Mouse (Mus musculus) thymus, adult 2 months (tissue): ENCODE measurements around the gene Il23a. TPM values are rescaled to one million over a fixed set of nuclear protein-coding genes. Genes with fewer than 3 reads are reported as not detected.
A peak's percentile ranks its signal among the peaks of the same experiment; 100 is the strongest.

ENCODE experiments used
- DNase-seq: peaks from one replicate; pipeline ENCODE4 v3.0.0; 2021
- H3K27ac ChIP-seq: fragments of 200-500 bp; 2 replicates; pipeline ENCODE4 v1.5.1; 2012; ENCODE audit warnings: low read length, control low read depth; ENCODE audit not compliant: control insufficient read depth, insufficient read depth
- H3K27me3 ChIP-seq: fragments of 200-500 bp; 2 replicates; pipeline ENCODE4 v1.6.1; 2012; ENCODE audit warnings: mild to moderate bottlenecking, low read length, moderate library complexity, mixed read lengths; ENCODE audit not compliant: control insufficient read depth, insufficient read depth
- H3K36me3 ChIP-seq: fragments of 200-500 bp; 2 replicates; pipeline ENCODE4 v1.6.1; 2012; ENCODE audit warnings: mild to moderate bottlenecking, low read length, moderate library complexity; ENCODE audit not compliant: control insufficient read depth, insufficient read depth
- H3K4me1 ChIP-seq: fragments of 200-500 bp; replicated peaks from 2 replicates; pipeline ENCODE4 v1.6.1; 2012; ENCODE audit warnings: low read length; ENCODE audit not compliant: control insufficient read depth, insufficient read depth
- H3K4me3 ChIP-seq: fragments of 200-500 bp; 2 replicates; pipeline ENCODE4 v1.5.1; 2012; ENCODE audit warnings: mild to moderate bottlenecking, low read length, control low read depth, moderate library complexity; ENCODE audit not compliant: control insufficient read depth, insufficient read depth
- CTCF ChIP-seq: fragments of 200-500 bp; IDR thresholded peaks from 2 replicates; pipeline ENCODE4 v1.5.1; 2012; ENCODE audit warnings: mild to moderate bottlenecking, control low read depth, low read length, moderate library complexity, borderline replicate concordance; ENCODE audit not compliant: control insufficient read depth, poor library complexity, insufficient read depth; ENCODE audit errors: extremely low read depth
- POLR2A ChIP-seq: fragments of 200-500 bp; IDR thresholded peaks from 2 replicates; pipeline ENCODE4 v1.6.1; 2012; ENCODE audit warnings: mild to moderate bottlenecking, low read length, control low read depth, moderate library complexity; ENCODE audit not compliant: control insufficient read depth, poor library complexity, insufficient read depth; ENCODE audit errors: extremely low read depth
- WGBS: fragments of 180-500 bp; shearing (Covaris S2); methylation state at CpG from one replicate; pipeline ENCODE4 v1.1.7; 2018; 5-methylcytosine and 5-hydroxymethylcytosine counted together
- polyA plus RNA-seq: library from polyadenylated mRNA; depleted of rRNA; stranded (reverse); fragments of >200 nt; gene quantifications from 2 replicates; pipeline ENCODE4 v1.2.3, GENCODE M21; 2012; rRNA removed

Gene Il23a
- polyA plus RNA-seq = 2.0 and 2.5 TPM in 2 replicates

DNA sequence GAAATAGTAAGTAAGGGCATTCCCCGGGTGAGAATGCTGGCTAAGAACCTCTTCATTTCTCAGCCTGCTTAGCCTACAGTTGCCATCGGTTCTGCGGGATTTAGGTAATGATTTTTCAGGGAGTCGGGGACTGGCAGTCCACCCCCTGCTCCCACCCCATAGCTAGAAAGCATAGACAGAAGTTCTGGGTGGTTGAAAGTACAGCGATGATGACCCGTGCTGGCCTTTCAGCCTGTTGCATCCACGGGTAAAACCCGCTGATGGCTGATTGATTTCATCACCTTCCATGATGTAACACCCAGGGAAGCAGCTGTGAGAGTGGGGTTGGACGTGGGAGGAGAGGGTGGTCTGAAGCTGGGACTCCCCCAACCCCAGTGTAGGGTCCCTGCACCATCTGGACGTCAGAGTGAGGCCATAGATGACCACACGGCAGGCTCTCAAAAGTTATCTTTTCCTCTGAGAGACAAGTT is at the start of gene Il23a:
TSS of gene Il23a (minus strand) at position 51 of the 470 bp plus-strand sequence.
- no peak for DNase-seq
- H3K36me3 ChIP-seq = no peaks in the 10 kb centered on the region
- 88% methylated on average over 11 of the region's 11 CpGs for WGBS
- no peaks in the 10 kb centered on the region for H3K27me3 ChIP-seq
- no peak within 1 kb of the TSS for H3K4me3 ChIP-seq
- no peak for TF ChIP-seq POLR2A
- TF ChIP-seq CTCF = no peak
- no peak within 1 kb of the TSS for H3K27ac ChIP-seq
- H3K4me1 ChIP-seq = peaks cover under 1% of the 10 kb centered on the region

DNA sequence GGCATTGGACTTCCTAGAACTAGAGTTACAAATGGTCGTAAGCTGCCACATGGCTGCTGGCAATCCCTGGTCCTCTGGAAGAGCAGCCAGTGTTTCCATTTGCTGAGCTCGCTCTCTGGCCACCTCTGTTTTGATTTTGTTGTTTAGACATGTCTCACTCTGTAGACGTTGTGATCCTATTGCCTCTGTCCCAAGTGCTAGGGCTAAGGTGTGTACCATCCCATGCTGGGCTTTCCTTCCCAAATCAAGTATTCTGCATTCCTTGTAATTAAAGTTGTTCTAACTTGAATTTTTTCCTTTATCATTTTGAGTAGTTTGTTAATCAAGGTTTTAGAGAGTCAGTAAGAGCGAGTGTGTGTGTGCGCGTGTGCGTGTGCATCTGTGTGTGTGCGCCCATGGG is 49.0 kb upstream of the Il23a start:
- WGBS = 98% methylated on average over 8 of the region's 8 CpGs
- H3K27me3 ChIP-seq = no peaks in the 10 kb centered on the region
- no peak overlapping the region for H3K27ac ChIP-seq
- no peak for TF ChIP-seq CTCF
- H3K4me1 ChIP-seq = peaks cover 6% of the 10 kb centered on the region
- peaks cover 26% of the 10 kb centered on the region for H3K36me3 ChIP-seq
- no peak for DNase-seq
- no peak overlapping the region for H3K4me3 ChIP-seq

- WGBS = 1% methylated on average over 7 of the region's 7 CpGs
- no peaks in the 10 kb centered on the region for H3K27me3 ChIP-seq
Observed at GRCm38 (mm10) chr10:128344568-128345275, 46.2 kb upstream of the Il23a start.

GRCm38 (mm10) chr10:128343436-128343835 is 44.9 kb upstream of the Il23a start:
- 95% methylated on average over 1 of the region's 1 CpGs for WGBS
- DNase-seq = no peak
- TF ChIP-seq CTCF = no peak
- no peak for TF ChIP-seq POLR2A
- Histone ChIP-seq H3K4me3 (no peak overlapping the region), H3K4me1 (peaks cover 6% of the 10 kb centered on the region), H3K27ac (no peak overlapping the region), H3K27me3 (no peaks in the 10 kb centered on the region), H3K36me3 (no peaks in the 10 kb centered on the region)

More at GRCm38 (mm10) chr10:128344568-128345275, 46.2 kb upstream of the Il23a start:
- no peak overlapping the region for H3K4me3 ChIP-seq
- peak overlapping the region; percentile 38 for H3K27ac ChIP-seq
- peaks cover 6% of the 10 kb centered on the region for H3K4me1 ChIP-seq
- DNase-seq = peak; percentile 78
- no peaks in the 10 kb centered on the region for H3K36me3 ChIP-seq
- TF ChIP-seq POLR2A = no peak
- TF ChIP-seq CTCF = no peak

DNA sequence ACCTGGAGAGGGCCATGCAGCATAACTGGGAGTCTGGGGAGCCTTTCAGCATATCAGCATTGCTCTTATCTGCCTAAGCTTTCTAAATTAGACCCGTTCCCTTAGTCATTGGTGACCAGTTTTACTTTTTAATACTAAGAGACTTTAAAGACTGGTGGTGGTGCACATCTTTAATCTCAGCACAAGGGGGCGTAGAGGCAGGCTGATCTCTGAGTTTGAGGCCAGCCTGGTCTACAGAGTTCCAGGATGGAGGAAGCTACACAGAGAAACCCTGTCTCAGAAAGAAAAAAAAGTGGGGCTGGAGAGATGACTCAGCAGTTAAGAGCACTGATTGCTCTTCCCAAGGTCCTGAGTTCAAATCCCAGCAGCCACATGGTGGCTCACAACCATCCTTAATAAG is 41.7 kb upstream of the Il23a start:
- Histone ChIP-seq H3K27ac (no peak overlapping the region), H3K36me3 (no peaks in the 10 kb centered on the region), H3K27me3 (no peaks in the 10 kb centered on the region), H3K4me1 (peaks cover 6% of the 10 kb centered on the region), H3K4me3 (no peak overlapping the region)
- WGBS = 83% methylated on average over 2 of the region's 2 CpGs
- TF ChIP-seq POLR2A (no peak), CTCF (no peak)
- DNase-seq = no peak

- no peak for TF ChIP-seq CTCF
- TF ChIP-seq POLR2A = no peak
- H3K36me3 ChIP-seq = no peaks in the 10 kb centered on the region
- H3K4me3 ChIP-seq = no peak overlapping the region
- no peaks in the 10 kb centered on the region for H3K27me3 ChIP-seq
- H3K4me1 ChIP-seq = no peaks in the 10 kb centered on the region
- 83% methylated on average over 2 of the region's 2 CpGs for WGBS
- H3K27ac ChIP-seq = no peak overlapping the region
- no peak for DNase-seq
Observed at GRCm38 (mm10) chr10:128338948-128339347, 40.4 kb upstream of the Il23a start.
